Mouse (Mus musculus) CD4-positive, CD25-positive, alpha-beta regulatory T cell, adult 2 months (primary cell): ENCODE results near the gene Ints1.

Experiments
- DNase-seq: peaks from one replicate; pipeline ENCODE4 v3.0.0-alpha.2; 2012; ENCODE audit warnings: low read depth, low spot score

Ints1 gene

GRCm38 (mm10) chr5:139775216-139775926 is at the start of gene Ints1:
Ints1 (minus strand) TSS chr5:139775674.
- peak; percentile 97 for DNase-seq

DNA sequence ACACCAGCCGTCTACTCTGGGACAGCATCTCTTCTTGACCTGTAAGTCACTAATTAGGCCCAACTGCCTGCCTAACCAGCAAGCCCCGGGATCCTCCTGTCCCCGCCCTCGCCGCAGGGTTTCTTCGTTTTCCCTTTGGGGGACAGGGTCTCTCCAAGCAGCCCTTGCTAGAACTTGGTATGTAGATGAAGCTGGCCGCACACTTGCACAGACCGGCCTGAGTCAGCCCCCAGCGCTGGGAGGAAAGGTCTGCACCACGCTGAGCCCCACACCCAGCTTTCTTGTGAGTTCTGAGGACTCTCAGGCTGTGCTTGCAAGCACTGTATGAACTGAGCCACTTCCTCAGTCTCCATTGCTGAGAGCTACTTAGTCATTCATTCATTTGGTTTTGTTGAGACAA is 49.1 kb upstream of the Ints1 start:
- no peak for DNase-seq

DNA sequence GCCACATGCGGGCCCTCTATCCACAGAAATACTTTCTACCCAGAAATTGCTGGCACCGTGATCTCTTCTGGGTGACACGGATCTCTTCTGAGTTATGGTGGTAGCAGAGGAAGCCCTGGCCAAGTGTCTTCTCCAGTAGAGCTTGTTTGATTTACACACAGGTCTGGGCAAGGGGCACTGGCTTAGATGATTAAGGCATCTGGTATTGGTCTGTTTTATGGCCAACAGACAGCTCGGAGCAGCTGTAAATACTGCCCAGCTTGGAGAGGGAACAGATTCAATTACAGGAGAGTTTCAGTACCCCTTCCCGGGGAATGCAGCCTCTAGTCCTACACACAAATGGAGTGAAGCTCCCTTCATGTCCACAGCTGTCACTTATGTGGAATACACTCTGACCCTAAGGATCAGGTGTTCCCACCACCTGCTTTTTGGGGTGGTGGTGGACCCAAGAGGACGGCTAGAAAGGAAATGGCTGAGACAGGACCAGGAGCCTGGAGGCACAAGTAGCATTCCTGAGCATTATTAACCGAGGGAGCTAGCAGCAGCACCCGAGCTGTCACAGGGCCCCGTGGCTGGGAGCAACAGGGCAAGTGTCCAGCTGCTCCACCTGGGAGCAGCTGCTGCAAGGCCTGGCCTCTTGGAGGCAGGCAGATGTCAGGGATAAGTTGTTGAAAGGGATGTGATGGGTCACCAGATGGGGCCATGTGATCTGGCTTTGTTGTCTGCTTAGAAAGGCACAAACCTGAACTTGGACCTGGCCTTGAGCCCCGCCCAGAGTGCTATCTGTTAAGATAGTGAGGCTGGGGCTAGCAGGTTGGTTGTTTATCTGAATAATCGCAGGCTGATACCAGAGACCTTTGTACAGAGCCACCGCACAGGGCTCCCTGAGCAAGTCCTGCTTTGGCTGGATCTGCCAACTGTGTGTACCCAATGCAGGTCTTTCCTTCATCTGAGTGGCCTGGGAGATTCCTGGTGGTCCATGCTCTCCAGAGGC is 46.3 kb upstream of the Ints1 start:
- no peak for DNase-seq

DNA sequence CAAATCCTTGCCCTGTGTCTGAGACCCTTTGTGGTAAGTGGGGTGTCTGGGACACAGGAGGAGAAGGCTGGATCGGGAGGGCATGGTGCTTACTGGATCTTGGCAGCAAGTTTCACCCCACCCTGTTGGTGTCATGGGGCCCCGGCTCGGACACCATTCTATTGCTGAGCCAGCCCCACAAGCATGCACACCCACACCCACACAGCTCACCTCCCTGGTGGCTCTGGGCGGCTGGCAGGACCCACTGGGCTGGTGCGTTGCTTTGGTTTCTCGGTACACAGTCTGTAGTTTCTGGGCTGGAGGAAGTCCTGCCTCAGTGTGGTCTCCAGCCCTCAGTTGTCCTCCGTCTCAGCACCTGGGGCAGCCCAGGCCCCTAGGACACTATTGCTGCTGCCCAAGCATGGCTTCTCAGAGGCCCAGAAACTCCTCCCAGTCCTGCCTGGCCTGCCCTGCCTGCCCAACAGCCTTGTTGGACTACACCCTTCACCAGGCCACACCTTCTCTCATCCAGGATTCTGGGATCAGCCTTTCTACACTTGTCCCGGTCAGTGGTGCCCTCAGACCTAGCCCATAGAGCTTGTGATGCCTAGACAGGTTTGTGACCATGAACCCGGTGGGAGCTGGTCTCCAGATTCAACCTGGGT is 44.2 kb upstream of the Ints1 start, which contains the start of gene Tmem184a:
Gene Tmem184a, minus strand, starts transcription at position 380 of the 644 bp plus-strand sequence.
- no peak for DNase-seq

- peak; percentile 63 for DNase-seq
Measured at GRCm38 (mm10) chr5:139818801-139819200, 43.3 kb upstream of the Ints1 start.

DNA sequence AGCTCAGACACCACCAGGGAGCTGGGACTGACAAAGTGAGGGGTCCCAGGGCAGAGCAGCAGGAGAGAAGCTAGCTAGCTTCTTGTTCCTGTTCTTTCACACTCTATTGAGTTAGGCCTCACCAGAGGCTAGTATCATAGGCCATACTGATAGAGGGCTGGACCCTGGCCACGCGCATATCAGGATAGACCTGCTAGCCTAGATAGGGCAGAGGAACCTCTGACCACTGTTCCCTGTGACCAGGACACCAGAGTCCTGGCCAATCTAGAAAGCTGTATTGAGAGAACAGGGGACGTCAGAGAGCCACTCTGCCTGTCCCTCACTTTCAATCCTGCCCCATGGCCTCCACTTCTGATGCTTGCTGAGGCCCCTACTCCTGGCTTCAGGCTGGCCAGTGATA is 42.6 kb upstream of the Ints1 start:
- DNase-seq = no peak

GRCm38 (mm10) chr5:139817292-139817691 is 41.8 kb upstream of the Ints1 start:
- peak; percentile 66 for DNase-seq

- DNase-seq = no peak
Measured at GRCm38 (mm10) chr5:139816445-139816844, 41.0 kb upstream of the Ints1 start.

GRCm38 (mm10) chr5:139815964-139816363 is 40.5 kb upstream of the Ints1 start:
- no peak for DNase-seq

DNA sequence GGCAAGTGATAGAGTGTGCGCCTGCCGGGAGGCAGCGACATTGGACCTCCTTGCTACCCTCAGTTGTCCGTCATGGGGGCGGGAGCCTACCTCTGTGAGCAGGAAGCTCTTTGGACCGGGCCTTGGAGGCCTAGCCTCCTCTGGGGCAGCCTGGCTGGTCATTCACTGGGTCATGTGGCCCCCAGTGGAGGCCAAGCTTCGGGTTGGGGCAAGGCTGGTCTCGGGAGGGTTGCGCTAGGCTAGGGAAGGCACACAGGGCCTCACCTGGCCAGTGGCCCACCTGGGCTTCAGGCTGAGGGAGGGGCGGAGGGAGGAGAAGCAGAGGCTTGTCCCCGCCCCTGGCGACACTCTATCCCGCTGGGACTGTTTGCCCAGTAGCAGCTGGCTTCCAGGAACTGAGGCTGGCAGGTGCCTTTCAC is 38.5 kb upstream of the Ints1 start:
- no peak for DNase-seq

DNA sequence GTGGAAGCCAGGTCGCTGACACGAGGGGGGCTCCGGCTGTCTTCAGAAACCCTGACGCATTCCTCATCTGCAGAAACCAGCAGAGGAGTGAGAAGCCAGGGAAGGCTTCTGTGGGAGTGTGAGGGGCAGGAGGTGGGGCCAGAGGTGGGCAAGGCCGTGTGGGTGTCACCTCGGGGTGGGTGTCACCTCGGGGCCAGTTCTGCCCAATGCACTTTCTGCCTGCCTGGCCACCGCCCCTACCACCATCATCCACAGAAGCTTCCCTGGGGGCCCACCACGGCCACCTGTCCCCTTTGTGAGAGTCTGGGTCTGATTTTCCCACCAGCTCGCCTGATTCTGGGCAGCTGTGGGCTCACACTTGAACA is 37.6 kb upstream of the Ints1 start:
- DNase-seq = no peak

- DNase-seq = no peak
Measured at GRCm38 (mm10) chr5:139812398-139813125, 37.1 kb upstream of the Ints1 start.

GRCm38 (mm10) chr5:139811677-139812397 is 36.4 kb upstream of the Ints1 start:
- DNase-seq = no peak

GRCm38 (mm10) chr5:139809397-139809796 is 33.9 kb upstream of the Ints1 start:
- no peak for DNase-seq

GRCm38 (mm10) chr5:139805924-139806323 is 30.4 kb upstream of the Ints1 start:
- no peak for DNase-seq

DNA sequence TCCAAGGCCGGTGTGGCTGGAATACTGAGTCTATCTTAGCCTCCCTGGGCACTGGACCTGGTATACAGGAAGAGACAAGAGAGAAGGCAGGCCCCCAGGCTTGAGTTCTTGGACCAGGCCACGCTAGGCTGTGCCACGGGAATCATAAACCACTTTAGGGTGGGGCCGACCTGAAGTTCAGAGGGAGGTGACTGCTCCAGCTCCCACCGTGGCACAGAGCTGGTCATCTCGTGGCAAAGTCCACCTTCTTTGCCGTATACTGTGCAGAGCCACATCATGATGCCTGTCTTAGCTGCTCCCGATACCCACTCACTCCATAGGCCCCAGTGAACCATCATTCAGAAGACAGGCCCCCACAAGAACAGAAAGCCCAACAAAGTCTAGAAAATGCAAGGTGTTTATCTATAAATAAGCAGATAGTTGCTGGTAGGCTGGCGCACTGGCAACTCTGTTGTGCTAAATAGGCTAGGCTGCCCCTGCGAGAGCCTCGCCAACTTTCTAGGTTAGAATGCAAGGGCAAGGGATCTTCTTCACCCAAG is 29.2 kb upstream of the Ints1 start:
- no peak for DNase-seq

GRCm38 (mm10) chr5:139804107-139804551 is 28.7 kb upstream of the Ints1 start:
- no peak for DNase-seq

DNA sequence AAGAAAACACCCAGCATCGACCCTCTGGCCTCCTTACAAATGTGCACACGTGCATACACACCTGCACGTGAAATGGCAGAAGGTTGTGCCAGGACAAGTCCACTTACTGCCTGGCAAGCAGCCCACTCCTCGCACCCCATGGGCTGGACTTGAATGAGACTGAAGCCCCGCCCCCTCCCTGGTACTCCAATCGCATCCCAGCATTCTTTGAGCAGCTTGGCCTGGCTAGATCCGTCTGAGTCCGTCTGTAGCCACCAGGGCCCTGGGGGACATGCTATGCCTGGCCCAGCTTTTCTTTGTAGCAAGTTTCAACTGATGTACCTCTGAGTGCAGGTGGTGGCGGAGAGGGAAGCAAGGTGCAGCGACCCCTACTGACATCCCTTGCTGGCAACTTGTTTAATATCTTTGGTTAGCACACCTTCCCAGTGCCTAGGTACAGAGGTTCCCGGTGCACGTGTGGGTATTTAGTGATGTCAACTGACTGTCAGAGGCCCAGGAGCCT is 28.2 kb upstream of the Ints1 start:
- peak; percentile 66 for DNase-seq

- DNase-seq = no peak
Measured at GRCm38 (mm10) chr5:139803165-139803564, 27.7 kb upstream of the Ints1 start.

DNA sequence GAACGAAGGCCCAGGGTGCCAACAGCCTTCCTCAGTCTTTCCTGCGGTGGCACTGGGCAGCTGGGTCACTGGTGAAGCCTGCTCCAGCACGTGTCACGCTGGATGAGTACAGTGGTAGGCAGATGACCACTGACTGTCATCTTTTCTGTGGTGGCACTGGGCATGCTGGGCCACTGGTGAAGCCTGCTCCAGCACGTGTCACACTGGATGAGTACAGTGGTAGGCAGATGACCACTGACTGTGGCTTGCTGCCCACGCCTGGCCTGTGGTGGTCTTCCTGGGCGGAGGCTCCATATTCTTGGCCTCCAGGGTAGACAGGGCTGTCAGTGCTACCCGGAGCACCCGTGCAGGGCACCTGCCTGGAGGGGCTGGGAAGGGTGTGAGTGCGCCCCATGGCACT is 26.4 kb upstream of the Ints1 start:
- DNase-seq = no peak
